Mouse (Mus musculus) kidney, adult 2 months (tissue): ENCODE data around the gene Gpam. TPM values are rescaled to one million over a fixed set of nuclear protein-coding genes. Genes with fewer than 3 reads are reported as not detected.

ENCODE experiments used
- DNase-seq: peaks from one replicate; pipeline ENCODE4 v3.0.0; 2021
- H3K27ac ChIP-seq: fragments of 200-500 bp; 2 replicates; pipeline ENCODE4 v1.5.1; 2012; ENCODE audit warnings: low read depth, low read length, control low read depth, inconsistent platforms; ENCODE audit not compliant: insufficient read depth
- H3K27me3 ChIP-seq: fragments of 200-500 bp; replicated peaks from 2 replicates; pipeline ENCODE4 v1.6.1; 2012; ENCODE audit warnings: mild to moderate bottlenecking, moderate library complexity, low read length, inconsistent platforms; ENCODE audit not compliant: control insufficient read depth, insufficient read depth
- H3K36me3 ChIP-seq: fragments of 200-500 bp; 2 replicates; pipeline ENCODE4 v1.6.1; 2012; ENCODE audit warnings: mild to moderate bottlenecking, moderate library complexity, low read length, inconsistent platforms; ENCODE audit not compliant: control insufficient read depth, insufficient read depth
- H3K4me1 ChIP-seq: fragments of 200-500 bp; 2 replicates; pipeline ENCODE4 v1.6.1; 2011; ENCODE audit warnings: low read length; ENCODE audit not compliant: control insufficient read depth, insufficient read depth
- H3K4me3 ChIP-seq: fragments of 200-500 bp; 2 replicates; pipeline ENCODE4 v1.5.1; 2011; ENCODE audit warnings: mild to moderate bottlenecking, low read depth, low read length, control low read depth; ENCODE audit not compliant: insufficient read depth
- CTCF ChIP-seq: fragments of 200-500 bp; conservative IDR thresholded peaks from 2 replicates; pipeline ENCODE4 v1.5.1; 2011; ENCODE audit warnings: low read depth, mild to moderate bottlenecking, control low read depth, low read length, moderate library complexity, mixed read lengths; ENCODE audit not compliant: insufficient read depth, insufficient read length
- POLR2A ChIP-seq: fragments of 200-500 bp; IDR thresholded peaks from one replicate; pipeline ENCODE4 v1.6.1; 2011; ENCODE audit warnings: low read depth, low read length, control low read depth
- WGBS: fragments of 180-500 bp; shearing (Covaris S2); methylation state at CpG from one replicate; pipeline ENCODE4 v1.1.7; 2018; 5-methylcytosine and 5-hydroxymethylcytosine counted together
- polyA plus RNA-seq: library from polyadenylated mRNA; depleted of rRNA; stranded (reverse); fragments of >200 nt; gene quantifications from 2 replicates; pipeline ENCODE4 v1.2.3, GENCODE M21; 2012

Gpam gene
- polyA plus RNA-seq, 1 experiment: 56.6 TPM

DNA sequence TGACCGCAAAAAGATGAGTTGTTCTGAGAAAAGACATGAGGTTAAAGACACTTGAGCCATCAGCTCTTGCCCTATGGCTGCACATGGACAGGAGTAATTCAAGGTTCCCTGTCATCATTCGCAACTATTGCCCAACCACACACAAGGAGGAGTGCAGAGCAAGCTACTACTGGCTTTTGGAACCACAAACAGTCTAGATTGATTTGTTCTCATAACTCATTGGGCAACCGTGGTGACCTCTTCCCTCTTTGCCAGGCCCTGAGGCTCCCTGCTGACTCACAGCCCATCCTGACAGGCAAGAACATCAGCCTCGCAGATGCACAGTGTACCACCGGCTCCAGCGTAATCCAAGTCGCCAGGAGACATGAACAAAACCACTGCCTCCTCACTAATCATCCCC is 12.3 kb upstream of the Gpam start:
- no peak for TF ChIP-seq CTCF
- no peak for TF ChIP-seq POLR2A
- Histone ChIP-seq H3K4me1 (peaks cover 46% of the 10 kb centered on the region), H3K4me3 (no peak overlapping the region), H3K27ac (no peak overlapping the region), H3K27me3 (no peaks in the 10 kb centered on the region), H3K36me3 (no peaks in the 10 kb centered on the region)
- no peak for DNase-seq
- WGBS: 90% methylated on average over 7 of the region's 7 CpGs

DNA sequence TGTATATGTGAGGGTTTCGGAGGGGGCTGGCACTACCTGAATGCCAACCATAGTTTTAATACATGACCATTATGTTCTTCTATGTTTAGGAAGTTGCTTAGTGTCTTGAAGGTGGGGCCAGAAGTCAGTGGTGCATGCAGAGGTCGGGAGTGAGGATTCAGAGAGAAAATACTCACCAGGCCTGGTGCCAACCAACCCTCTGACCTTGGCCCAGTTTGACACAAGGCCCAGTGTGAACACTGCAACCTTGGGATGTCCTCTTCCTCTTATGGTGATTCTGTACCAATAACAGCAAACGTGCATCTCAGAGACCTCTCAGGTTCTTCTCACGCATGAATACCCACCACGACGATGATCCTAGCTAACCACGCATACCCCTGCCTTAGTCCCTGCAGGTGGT is 11.5 kb upstream of the Gpam start:
- Histone ChIP-seq H3K27me3 (no peaks in the 10 kb centered on the region), H3K27ac (peak overlapping the region; percentile 80), H3K36me3 (no peaks in the 10 kb centered on the region), H3K4me1 (peaks cover 46% of the 10 kb centered on the region), H3K4me3 (no peak overlapping the region)
- TF ChIP-seq POLR2A (no peak), CTCF (no peak)
- peak; percentile 88 for DNase-seq
- 47% methylated on average over 7 of the region's 7 CpGs for WGBS

DNA sequence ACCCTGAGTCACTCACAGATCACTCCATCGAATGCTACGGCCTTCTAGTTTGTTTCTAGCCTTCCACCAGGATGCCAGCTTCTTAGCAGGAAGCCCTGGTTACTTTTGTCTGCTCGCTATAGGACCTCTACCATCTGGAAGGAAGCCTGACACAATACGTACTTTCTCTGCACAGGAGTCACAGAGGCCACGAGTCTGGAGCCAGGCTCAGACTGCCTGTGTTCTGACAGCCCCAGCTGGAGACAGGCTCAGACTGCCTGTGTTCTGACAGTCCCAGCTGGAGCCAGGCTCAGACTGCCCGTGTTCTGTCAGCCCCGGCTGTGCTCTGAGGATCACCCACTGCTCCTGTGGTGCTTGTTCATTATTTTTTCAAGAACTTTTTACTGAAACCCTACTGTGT is 10.8 kb upstream of the Gpam start:
- H3K27me3 ChIP-seq: no peaks in the 10 kb centered on the region
- H3K4me1 ChIP-seq: peaks cover 46% of the 10 kb centered on the region
- WGBS: 44% methylated on average over 7 of the region's 7 CpGs
- TF ChIP-seq CTCF (no peak), POLR2A (no peak)
- no peaks in the 10 kb centered on the region for H3K36me3 ChIP-seq
- peak overlapping the region; percentile 80 for H3K27ac ChIP-seq
- DNase-seq: peak; percentile 35
- H3K4me3 ChIP-seq: no peak overlapping the region

DNA sequence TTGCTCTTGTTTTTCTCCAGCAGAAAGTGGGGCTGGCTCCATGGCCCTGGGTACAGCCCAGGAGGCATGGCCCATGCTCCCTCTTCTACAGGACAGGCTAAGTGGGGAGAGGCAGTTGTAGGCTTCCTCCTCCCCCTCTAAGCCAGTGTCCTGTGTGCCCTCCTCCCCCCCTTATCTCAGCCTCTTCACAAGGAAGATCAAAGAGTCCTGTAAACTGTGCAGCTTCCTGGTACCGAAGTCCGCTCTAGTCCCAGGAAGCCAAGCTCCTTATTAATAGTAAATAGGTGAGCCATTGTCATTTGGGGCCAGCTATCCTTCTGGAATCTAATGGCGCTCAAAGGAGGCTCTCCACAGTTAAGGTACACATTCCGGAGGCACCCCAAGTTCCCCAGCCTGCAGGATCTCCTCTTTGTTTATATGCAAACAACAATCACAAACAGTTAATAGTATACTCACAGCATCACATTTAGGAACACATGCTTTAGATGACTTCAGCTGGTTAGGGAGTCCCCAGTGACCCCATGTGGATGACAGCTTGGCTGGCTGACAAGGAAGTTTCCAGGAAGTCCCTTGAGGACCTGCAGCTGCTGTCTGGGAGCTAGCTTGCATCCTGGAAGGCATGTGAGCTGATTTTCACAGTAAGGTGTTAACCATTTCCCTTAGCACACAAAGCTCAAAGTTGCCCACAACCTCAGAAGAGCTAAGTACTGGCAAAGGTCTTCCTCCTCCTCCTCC is 9.8 kb upstream of the Gpam start:
- H3K27ac ChIP-seq: peak overlapping the region; percentile 80
- TF ChIP-seq CTCF (no peak), POLR2A (no peak)
- H3K36me3 ChIP-seq: no peaks in the 10 kb centered on the region
- H3K27me3 ChIP-seq: no peaks in the 10 kb centered on the region
- peaks cover 48% of the 10 kb centered on the region for H3K4me1 ChIP-seq
- WGBS: 35% methylated on average over 4 of the region's 4 CpGs
- peak; percentile 84 for DNase-seq
- H3K4me3 ChIP-seq: no peak overlapping the region

DNA sequence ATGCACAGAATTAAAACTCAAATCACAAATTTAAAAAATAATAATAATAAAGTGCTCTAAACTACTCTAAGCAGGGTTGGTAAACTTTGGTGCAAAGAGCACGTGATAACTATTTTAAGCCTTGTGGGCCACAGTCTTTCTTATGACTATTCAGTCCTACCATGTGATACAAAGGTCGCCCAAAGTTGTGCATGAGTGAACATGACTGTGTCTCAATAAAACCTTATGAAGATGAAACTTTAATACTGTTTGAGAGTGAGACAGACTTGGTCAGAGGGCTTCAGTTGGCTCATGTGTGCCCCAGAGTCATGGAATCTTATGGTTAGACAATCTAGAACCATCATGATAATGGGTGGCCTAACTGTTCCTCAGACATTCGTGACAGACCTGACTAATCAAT is 8.9 kb upstream of the Gpam start:
- Histone ChIP-seq H3K27me3 (no peaks in the 10 kb centered on the region), H3K4me3 (no peak overlapping the region), H3K36me3 (no peaks in the 10 kb centered on the region), H3K27ac (peak overlapping the region; percentile 90), H3K4me1 (peaks cover 54% of the 10 kb centered on the region)
- 58% methylated on average over 3 of the region's 3 CpGs for WGBS
- DNase-seq: peak; percentile 86
- TF ChIP-seq POLR2A: no peak
- no peak for TF ChIP-seq CTCF

DNA sequence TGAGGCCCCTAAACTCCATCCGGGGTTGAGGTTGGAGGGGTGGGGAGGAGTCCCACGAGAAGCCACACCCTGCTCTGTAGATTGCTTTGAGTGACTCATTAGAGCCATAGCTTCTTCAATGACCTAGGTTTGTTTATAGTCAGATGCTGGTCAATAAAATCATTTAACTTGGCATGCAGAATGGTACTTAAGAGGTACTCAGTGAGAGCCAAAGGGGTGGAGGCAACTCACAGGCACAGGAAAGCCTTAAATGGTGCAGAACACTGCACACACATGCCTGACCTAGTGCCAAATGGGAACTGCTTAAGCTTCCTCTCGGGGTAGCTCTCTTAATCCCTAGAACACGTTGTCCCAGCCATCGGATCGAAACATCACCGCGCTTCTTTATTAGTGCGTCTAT is 7.5 kb upstream of the Gpam start:
- no peak overlapping the region for H3K27ac ChIP-seq
- DNase-seq: peak; percentile 42
- WGBS: 36% methylated on average over 9 of the region's 9 CpGs
- no peaks in the 10 kb centered on the region for H3K36me3 ChIP-seq
- no peak overlapping the region for H3K4me3 ChIP-seq
- no peak for TF ChIP-seq CTCF
- no peak for TF ChIP-seq POLR2A
- H3K4me1 ChIP-seq: peaks cover 54% of the 10 kb centered on the region
- H3K27me3 ChIP-seq: no peaks in the 10 kb centered on the region

DNA sequence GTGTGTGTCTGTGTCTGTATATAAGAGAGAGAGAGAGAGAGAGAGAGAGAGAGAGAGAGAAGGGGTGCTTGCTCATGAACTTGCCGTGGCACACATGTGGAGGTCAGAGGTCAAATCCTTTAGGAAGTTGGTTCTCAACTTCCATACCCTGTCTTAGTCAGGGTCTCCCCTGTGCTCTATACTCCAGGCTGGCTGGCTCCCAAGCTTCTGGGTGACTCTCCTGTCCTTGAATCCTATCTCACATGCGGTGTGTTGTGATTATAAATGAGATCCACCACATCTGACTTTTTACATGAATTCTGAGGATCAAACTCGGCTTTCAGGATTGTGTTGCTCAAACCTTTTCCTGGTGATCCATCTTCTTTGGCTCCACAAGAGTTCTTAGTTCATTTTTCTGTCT is 5.4 kb upstream of the Gpam start:
- Histone ChIP-seq H3K4me3 (no peak overlapping the region), H3K27me3 (no peaks in the 10 kb centered on the region), H3K27ac (no peak overlapping the region), H3K36me3 (no peaks in the 10 kb centered on the region), H3K4me1 (peaks cover 34% of the 10 kb centered on the region)
- TF ChIP-seq CTCF (no peak), POLR2A (no peak)
- no peak for DNase-seq
- 81% methylated on average over 3 of the region's 3 CpGs for WGBS
